Mouse (Mus musculus) spleen, adult 2 months (tissue): Measurements from ENCODE around the gene Rad51b.

ENCODE experiments used
- CTCF ChIP-seq: fragments of 200-500 bp; IDR thresholded peaks from 2 replicates; pipeline ENCODE4 v1.5.1; 2011; ENCODE audit warnings: mild to moderate bottlenecking, inconsistent platforms; ENCODE audit not compliant: insufficient read depth, insufficient read length, insufficient replicate concordance; ENCODE audit errors: extremely low read depth
- POLR2A ChIP-seq: fragments of 200-500 bp; IDR thresholded peaks from 2 replicates; pipeline ENCODE4 v1.6.1; 2011; ENCODE audit warnings: low read depth, low read length, inconsistent platforms

- TF ChIP-seq POLR2A: no peak
- no peak for TF ChIP-seq CTCF
These were observed 533.6 kb downstream of the Rad51b start for GRCm38 (mm10) chr12:79830686-79831085.
